16 mouse cellular contexts compared by ENCODE assay signal in the genomic region with DNA sequence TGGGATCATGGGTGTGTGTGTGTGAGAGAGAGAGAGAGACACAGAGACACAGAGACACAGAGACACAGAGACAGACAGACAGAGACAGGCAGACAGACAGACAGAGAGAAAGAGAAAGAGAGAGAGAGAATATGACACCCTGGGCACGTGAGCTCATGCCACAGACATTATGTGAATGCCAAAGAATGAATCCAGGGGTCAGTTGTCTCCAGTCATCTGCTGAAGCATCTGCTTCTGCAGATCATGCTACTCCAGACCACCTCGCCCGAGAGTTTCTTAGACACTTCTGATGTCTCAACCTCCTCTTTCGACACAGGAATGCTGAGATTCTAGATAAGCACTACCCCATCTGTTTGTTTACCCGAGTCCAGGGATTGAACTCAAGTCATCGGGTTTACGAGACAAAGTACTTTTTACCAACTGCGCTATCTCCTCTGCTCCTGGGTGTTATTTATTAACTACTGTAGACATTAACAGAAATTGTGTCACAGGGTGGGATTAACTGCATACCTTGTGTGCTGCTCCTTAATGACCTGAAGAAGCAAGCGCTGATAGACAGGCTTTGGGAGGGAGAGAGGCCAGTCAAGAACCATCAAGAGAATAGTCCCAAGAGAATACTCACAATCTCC.
DNase-seq lines count a peak whose midpoint lies in the region; ATAC-seq and TF ChIP-seq lines count a peak whose summit lies in the region.
"Had no signal": no experiment of that assay in that cellular context is flagged by ENCODE, and none has a peak within 500 bp of the region (broad histone marks: within the 10 kb centered on the region; RNA-seq: fewer than 3 reads in every experiment).

No protein-coding gene starts in this region.

- no peak overlapping the region for H3K4me2 ChIP-seq in kidney, embryonic 16.5 days (replicated peaks; ENCODE audit: low read depth, low read length)
- H3K4me2 ChIP-seq in intestine, embryonic 15.5 days (replicated peaks) = no peak overlapping the region
- H3K4me2 ChIP-seq in liver, embryonic 12.5 days = no peak overlapping the region
- H3K4me2 ChIP-seq: embryonic facial prominence, embryonic 15.5 days; midbrain, embryonic 12.5 days had no signal

- H3K4me1 ChIP-seq in kidney, embryonic 16.5 days (ENCODE audit: insufficient read depth, low read length) = peaks cover 6% of the 10 kb centered on the region
- peaks cover 5% of the 10 kb centered on the region; the same call in 1 of the 2 replicates for H3K4me1 ChIP-seq in intestine, embryonic 15.5 days (replicated peaks)
- 0 out of 2 replicates have a peak, but pooled peaks cover 4% of the 10 kb centered on the region for H3K4me1 ChIP-seq in liver, embryonic 12.5 days
- peaks cover 6% of the 10 kb centered on the region; the same call in 1 of the 2 replicates for H3K4me1 ChIP-seq in cerebellum, adult 2 months (ENCODE audit: control insufficient read depth, insufficient read depth, low read length)

- H3K9me3 ChIP-seq in kidney, embryonic 16.5 days (ENCODE audit: low read length) = no peaks in the 10 kb centered on the region
- no peaks in the 10 kb centered on the region for H3K9me3 ChIP-seq in intestine, embryonic 15.5 days
- H3K9me3 ChIP-seq in liver, embryonic 12.5 days (replicated peaks) = no peaks in the 10 kb centered on the region
- H3K9me3 ChIP-seq: embryonic facial prominence, embryonic 15.5 days; midbrain, embryonic 12.5 days had no signal

- no peak overlapping the region for H3K27ac ChIP-seq in kidney, embryonic 16.5 days (ENCODE audit: low read length)
- 0 out of 2 replicates have a peak overlapping the region, but pooled peaks have one; percentile 9 for H3K27ac ChIP-seq in intestine, embryonic 15.5 days
- H3K27ac ChIP-seq in liver, embryonic 12.5 days = no peak overlapping the region
- H3K27ac ChIP-seq in left cerebral cortex, adult 2 months = no peak overlapping the region
- H3K27ac ChIP-seq in cerebellum, adult 2 months (ENCODE audit: insufficient read depth, low read length) = no peak overlapping the region
- H3K27ac ChIP-seq: embryonic facial prominence, embryonic 15.5 days; midbrain, embryonic 12.5 days had no signal

- ATAC-seq in kidney, embryonic 16.5 days (ENCODE audit: low FRiP score, low TSS enrichment) = peak; percentile 49; the same call in 1 of the 2 replicates
- ATAC-seq in intestine, embryonic 15.5 days = peak; percentile 92
- peak; percentile 54; the same call in 1 of the 2 replicates for ATAC-seq in liver, embryonic 12.5 days

- TF ChIP-seq POLR2A in cerebellum, adult 2 months (IDR thresholded peaks at IDR 0.05; ENCODE audit: borderline replicate concordance, insufficient read depth, low read length) = no peak

- no peaks in the 10 kb centered on the region for H3K27me3 ChIP-seq in kidney, embryonic 16.5 days (ENCODE audit: insufficient read depth, low read length)
- H3K27me3 ChIP-seq in C2C12 (ENCODE audit: control insufficient read depth, insufficient read depth, insufficient read length) = no peaks in the 10 kb centered on the region
- H3K27me3 ChIP-seq in intestine, embryonic 15.5 days (replicated peaks) = no peaks in the 10 kb centered on the region
- H3K27me3 ChIP-seq in liver, embryonic 12.5 days (replicated peaks) = no peaks in the 10 kb centered on the region
- no peaks in the 10 kb centered on the region for H3K27me3 ChIP-seq in cerebellum, adult 2 months (ENCODE audit: control insufficient read depth, insufficient read depth, low read length)
- H3K27me3 ChIP-seq: embryonic facial prominence, embryonic 15.5 days; midbrain, embryonic 12.5 days had no signal

- intact Hi-C loops in left cerebral cortex, adult 2 months (cut with DNase I) = loop anchor here (10.0 kb wide), 1 partner anchor 57 kb away; no protein-coding TSS in a partner anchor

- WGBS in kidney, embryonic 16.5 days = 70% methylated on average over 9 of the region's 9 CpGs
- 38% methylated on average over 9 of the region's 9 CpGs for WGBS in intestine, embryonic 15.5 days
- 52% methylated on average over 9 of the region's 9 CpGs for WGBS in liver, embryonic 12.5 days (ENCODE audit: insufficient replicate concordance)
- WGBS in cerebellum, adult 2 months = 89% methylated on average over 9 of the region's 9 CpGs

- H3K79me3 ChIP-seq in C2C12 (ENCODE audit: low read depth) = no peaks in the 10 kb centered on the region

- H3K79me2 ChIP-seq in C2C12 (ENCODE audit: control insufficient read depth, insufficient read depth) = no peaks in the 10 kb centered on the region

- H3K36me3 ChIP-seq in kidney, embryonic 16.5 days (ENCODE audit: insufficient read depth, low read length) = no peaks in the 10 kb centered on the region
- H3K36me3 ChIP-seq in C2C12 (ENCODE audit: control insufficient read depth, insufficient read depth) = no peaks in the 10 kb centered on the region
- H3K36me3 ChIP-seq in intestine, embryonic 15.5 days = no peaks in the 10 kb centered on the region
- no peaks in the 10 kb centered on the region for H3K36me3 ChIP-seq in liver, embryonic 12.5 days
- H3K36me3 ChIP-seq: embryonic facial prominence, embryonic 15.5 days; midbrain, embryonic 12.5 days had no signal

- H3ac ChIP-seq in C2C12 (ENCODE audit: control insufficient read depth, insufficient read length, low read depth) = no peak overlapping the region

- H3K4me3 ChIP-seq in kidney, embryonic 16.5 days (ENCODE audit: low read length) = no peak overlapping the region
- no peak overlapping the region for H3K4me3 ChIP-seq in C2C12 (ENCODE audit: insufficient read depth, poor library complexity, severe bottlenecking)
- no peak overlapping the region for H3K4me3 ChIP-seq in intestine, embryonic 15.5 days (replicated peaks)
- no peak overlapping the region for H3K4me3 ChIP-seq in liver, embryonic 12.5 days
- no peak overlapping the region for H3K4me3 ChIP-seq in left cerebral cortex, adult 2 months
- H3K4me3 ChIP-seq in cerebellum, adult 2 months (replicated peaks; ENCODE audit: insufficient read depth, low read depth, low read length) = no peak overlapping the region
- H3K4me3 ChIP-seq: embryonic facial prominence, embryonic 15.5 days; midbrain, embryonic 12.5 days had no signal

- DNase-seq in kidney, postnatal 36 days = no peak
- DNase-seq in thymus, postnatal 14 days = no peak
- DNase-seq in left cerebral cortex, adult 2 months (ENCODE audit: extremely low spot score in 1 of 2, low spot score in 2 of 2) = no peak
- DNase-seq in cerebellum, adult 2 months = no peak
- DNase-seq: adrenal gland, postnatal 14 days; cerebellum, adult 11-12 months; gastrocnemius, postnatal 14 days; kidney, adult 11 months; layer of hippocampus, postnatal 36 days; left cerebral cortex, postnatal 4 days had no signal

- no peak overlapping the region for H3K9ac ChIP-seq in kidney, embryonic 16.5 days (replicated peaks; ENCODE audit: low read length)
- H3K9ac ChIP-seq in intestine, embryonic 15.5 days = no peak overlapping the region
- H3K9ac ChIP-seq in liver, embryonic 12.5 days = no peak overlapping the region
- H3K9ac ChIP-seq: embryonic facial prominence, embryonic 15.5 days; midbrain, embryonic 12.5 days had no signal

- no peak for TF ChIP-seq CTCF in C2C12 (IDR thresholded peaks at IDR 0.05; ENCODE audit: control insufficient read depth, insufficient read depth, insufficient read length)
- no peak for TF ChIP-seq CTCF in left cerebral cortex, adult 2 months (IDR thresholded peaks at IDR 0.05)
- TF ChIP-seq CTCF in cerebellum, adult 2 months (IDR thresholded peaks at IDR 0.05; ENCODE audit: borderline replicate concordance, insufficient read depth, low read depth, low read length) = no peak

TF ChIP-seq in C2C12, 6 proteins besides CTCF, POLR2A, EP300 and RAD21:
- no peak for TF ChIP-seq CEBPB (IDR thresholded peaks at IDR 0.05; ENCODE audit: low read depth)
- TF ChIP-seq USF1 (IDR thresholded peaks at IDR 0.05; ENCODE audit: low read depth) = peak; percentile 69
- peak; percentile 63 for TF ChIP-seq MYOD1 (IDR thresholded peaks at IDR 0.05; ENCODE audit: control insufficient read depth, insufficient read length, low read depth)
